Mouse (Mus musculus): ENCODE results near the gene Kcmf1. TPM values are rescaled to one million over a fixed set of nuclear protein-coding genes. Genes with fewer than 3 reads are reported as not detected.

Kcmf1 gene
- polyA plus RNA-seq (2015; fragmentation: Nextera tagmentation; extraction: Ambion mirVana), result 28.4 and 28.8 TPM in 2 replicates

- Histone ChIP-seq H3K27me3 (no peaks in the 10 kb centered on the region), H3K36me3 (ENCODE audit: poor library complexity, severe bottlenecking) (no peaks in the 10 kb centered on the region), H3K9ac (peak within 1 kb of the TSS; percentile 99), H3K4me2 (peak within 1 kb of the TSS; percentile 78), H3K27ac (peak within 1 kb of the TSS; percentile 98), H3K4me3 (peak within 1 kb of the TSS; percentile 97), H3K4me1 (peaks cover 29% of the 10 kb centered on the region), H3K9me3 (replicated peaks) (no peaks in the 10 kb centered on the region)
- peak; percentile 87 for ATAC-seq
- WGBS, result 0% methylated on average over 36 of the region's 113 CpGs
Observed at GRCm38 (mm10) chr6:72899781-72900681, at the start of gene Kcmf1. TSS of gene Kcmf1 (minus strand) at chr6:72899979.

GRCm38 (mm10) chr6:72949161-72949756, 49.5 kb upstream of the Kcmf1 start:
- Histone ChIP-seq H3K9ac (no peak overlapping the region), H3K9me3 (replicated peaks) (0 out of 2 replicates have a peak, but pooled peaks cover 3% of the 10 kb centered on the region), H3K4me1 (no peaks in the 10 kb centered on the region), H3K4me3 (no peak overlapping the region), H3K36me3 (ENCODE audit: poor library complexity, severe bottlenecking) (no peaks in the 10 kb centered on the region), H3K4me2 (no peak overlapping the region), H3K27ac (no peak overlapping the region), H3K27me3 (no peaks in the 10 kb centered on the region)
- 87% methylated on average over 9 of the region's 9 CpGs for WGBS
- no peak for ATAC-seq

GRCm38 (mm10) chr6:72948392-72948791, 48.6 kb upstream of the Kcmf1 start:
- ATAC-seq, result no peak
- Histone ChIP-seq H3K9ac (no peak overlapping the region), H3K4me1 (no peaks in the 10 kb centered on the region), H3K9me3 (replicated peaks) (0 out of 2 replicates have a peak, but pooled peaks cover 3% of the 10 kb centered on the region), H3K27ac (no peak overlapping the region), H3K4me2 (no peak overlapping the region), H3K27me3 (no peaks in the 10 kb centered on the region), H3K36me3 (ENCODE audit: poor library complexity, severe bottlenecking) (no peaks in the 10 kb centered on the region), H3K4me3 (no peak overlapping the region)
- 96% methylated on average over 3 of the region's 3 CpGs for WGBS

GRCm38 (mm10) chr6:72947960-72948359, 48.2 kb upstream of the Kcmf1 start:
- no peak for ATAC-seq
- H3K4me3 ChIP-seq, result no peak overlapping the region
- 0 out of 2 replicates have a peak, but pooled peaks cover 3% of the 10 kb centered on the region for H3K9me3 ChIP-seq (replicated peaks)
- no peak overlapping the region for H3K4me2 ChIP-seq
- no peak overlapping the region for H3K27ac ChIP-seq
- H3K4me1 ChIP-seq, result no peaks in the 10 kb centered on the region
- no peaks in the 10 kb centered on the region for H3K27me3 ChIP-seq
- WGBS, result 28% methylated on average over 6 of the region's 6 CpGs
- no peaks in the 10 kb centered on the region for H3K36me3 ChIP-seq (ENCODE audit: poor library complexity, severe bottlenecking)
- H3K9ac ChIP-seq, result no peak overlapping the region

- no peaks in the 10 kb centered on the region for H3K27me3 ChIP-seq
- no peak overlapping the region for H3K27ac ChIP-seq
- ATAC-seq, result peak; percentile 75; the same call in 1 of the 2 replicates
- H3K9me3 ChIP-seq (replicated peaks), result no peaks in the 10 kb centered on the region
- H3K9ac ChIP-seq, result no peak overlapping the region
- H3K4me3 ChIP-seq, result no peak overlapping the region
- 9% methylated on average over 3 of the region's 3 CpGs for WGBS
- H3K36me3 ChIP-seq (ENCODE audit: poor library complexity, severe bottlenecking), result no peaks in the 10 kb centered on the region
- no peak overlapping the region for H3K4me2 ChIP-seq
- H3K4me1 ChIP-seq, result no peaks in the 10 kb centered on the region
Observed at GRCm38 (mm10) chr6:72940493-72940892, 40.7 kb upstream of the Kcmf1 start.

GRCm38 (mm10) chr6:72937859-72938258, 38.1 kb upstream of the Kcmf1 start:
- H3K9me3 ChIP-seq (replicated peaks), result no peaks in the 10 kb centered on the region
- no peak overlapping the region for H3K9ac ChIP-seq
- H3K27me3 ChIP-seq, result no peaks in the 10 kb centered on the region
- no peak for ATAC-seq
- H3K4me1 ChIP-seq, result no peaks in the 10 kb centered on the region
- no peak overlapping the region for H3K4me2 ChIP-seq
- no peak overlapping the region for H3K4me3 ChIP-seq
- 88% methylated on average over 5 of the region's 5 CpGs for WGBS
- H3K36me3 ChIP-seq (ENCODE audit: poor library complexity, severe bottlenecking), result no peaks in the 10 kb centered on the region
- H3K27ac ChIP-seq, result no peak overlapping the region

GRCm38 (mm10) chr6:72937430-72937829, 37.7 kb upstream of the Kcmf1 start:
- Histone ChIP-seq H3K9ac (no peak overlapping the region), H3K4me3 (no peak overlapping the region), H3K27ac (no peak overlapping the region), H3K4me2 (no peak overlapping the region), H3K9me3 (replicated peaks) (no peaks in the 10 kb centered on the region), H3K4me1 (no peaks in the 10 kb centered on the region), H3K36me3 (ENCODE audit: poor library complexity, severe bottlenecking) (no peaks in the 10 kb centered on the region), H3K27me3 (no peaks in the 10 kb centered on the region)
- no peak for ATAC-seq
- WGBS, result 90% methylated on average over 3 of the region's 3 CpGs

DNA sequence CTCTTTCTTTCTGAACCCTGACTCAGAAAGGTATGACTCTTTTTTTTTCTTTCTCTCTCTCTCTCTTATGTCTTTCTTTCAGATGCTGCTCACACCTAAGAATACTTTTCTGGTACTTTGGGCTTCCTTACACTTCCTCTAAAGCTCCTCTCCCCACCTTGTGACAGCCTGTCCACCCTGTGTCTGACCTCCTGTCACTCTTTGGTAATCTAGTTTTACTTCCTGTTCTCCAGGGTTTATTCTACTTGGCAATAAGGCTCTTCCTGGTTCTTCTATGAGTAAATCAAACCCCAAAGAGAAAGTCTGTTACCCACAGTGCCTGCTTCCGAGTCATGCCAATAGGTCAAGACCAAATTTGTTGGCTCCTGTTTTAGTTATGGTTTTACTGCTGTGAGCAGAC, 33.2 kb upstream of the Kcmf1 start:
- no peak overlapping the region for H3K9ac ChIP-seq
- H3K9me3 ChIP-seq (replicated peaks), result no peaks in the 10 kb centered on the region
- H3K27me3 ChIP-seq, result no peaks in the 10 kb centered on the region
- no peak for ATAC-seq
- WGBS, result 94% methylated on average over 1 of the region's 1 CpGs
- no peaks in the 10 kb centered on the region for H3K36me3 ChIP-seq (ENCODE audit: poor library complexity, severe bottlenecking)
- H3K4me3 ChIP-seq, result no peak overlapping the region
- no peaks in the 10 kb centered on the region for H3K4me1 ChIP-seq
- H3K27ac ChIP-seq, result no peak overlapping the region
- no peak overlapping the region for H3K4me2 ChIP-seq

DNA sequence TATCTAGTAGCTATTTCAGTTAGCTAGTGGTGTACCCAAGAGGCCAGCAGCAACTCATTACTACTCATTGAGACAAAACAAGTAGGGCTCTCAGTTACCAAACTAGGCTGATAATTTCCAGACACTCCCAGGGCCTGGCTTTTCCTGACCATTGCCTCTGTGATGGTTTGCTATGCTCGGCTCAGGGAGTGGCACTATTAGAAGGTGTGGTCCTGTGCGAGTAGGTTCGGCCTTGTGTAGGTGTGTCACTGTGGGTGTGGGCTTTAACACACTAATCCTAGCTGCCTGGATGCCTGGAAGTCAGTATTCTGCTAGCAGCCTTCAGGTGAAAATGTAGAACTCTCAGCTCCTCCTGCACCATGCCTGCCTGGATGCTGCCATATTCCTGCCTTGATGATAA, 31.8 kb upstream of the Kcmf1 start:
- no peak overlapping the region for H3K9ac ChIP-seq
- no peaks in the 10 kb centered on the region for H3K9me3 ChIP-seq (replicated peaks)
- no peaks in the 10 kb centered on the region for H3K27me3 ChIP-seq
- whole genome bisulfite sequencing, result 88% methylated on average over 3 of the region's 3 CpGs
- H3K27ac ChIP-seq, result no peak overlapping the region
- H3K4me1 ChIP-seq, result no peaks in the 10 kb centered on the region
- H3K36me3 ChIP-seq (ENCODE audit: poor library complexity, severe bottlenecking), result no peaks in the 10 kb centered on the region
- ATAC-seq, result no peak
- no peak overlapping the region for H3K4me3 ChIP-seq
- H3K4me2 ChIP-seq, result no peak overlapping the region

GRCm38 (mm10) chr6:72929795-72930398, 30.1 kb upstream of the Kcmf1 start:
- Histone ChIP-seq H3K36me3 (ENCODE audit: poor library complexity, severe bottlenecking) (no peaks in the 10 kb centered on the region), H3K4me3 (no peak overlapping the region), H3K4me2 (no peak overlapping the region), H3K27ac (no peak overlapping the region), H3K27me3 (no peaks in the 10 kb centered on the region), H3K9me3 (replicated peaks) (no peaks in the 10 kb centered on the region), H3K4me1 (no peaks in the 10 kb centered on the region), H3K9ac (no peak overlapping the region)
- no peak for ATAC-seq
- WGBS, result 87% methylated on average over 4 of the region's 4 CpGs

- WGBS, result 18% methylated on average over 9 of the region's 9 CpGs
- ATAC-seq, result no peak
Observed at GRCm38 (mm10) chr6:72926755-72927482, 27.1 kb upstream of the Kcmf1 start.

More at GRCm38 (mm10) chr6:72926755-72927482, 27.1 kb upstream of the Kcmf1 start:
- H3K4me3 ChIP-seq, result no peak overlapping the region
- no peaks in the 10 kb centered on the region for H3K36me3 ChIP-seq (ENCODE audit: poor library complexity, severe bottlenecking)
- no peaks in the 10 kb centered on the region for H3K4me1 ChIP-seq
- no peak overlapping the region for H3K27ac ChIP-seq
- no peak overlapping the region for H3K4me2 ChIP-seq
- no peaks in the 10 kb centered on the region for H3K9me3 ChIP-seq (replicated peaks)
- no peak overlapping the region for H3K9ac ChIP-seq
- no peaks in the 10 kb centered on the region for H3K27me3 ChIP-seq

Measured in forebrain, embryonic 13.5 days (tissue).